Mouse (Mus musculus): ENCODE measurements around the gene Prkab1. TPM values are rescaled to one million over a fixed set of nuclear protein-coding genes. Genes with fewer than 3 reads are reported as not detected.

Gene Prkab1
- total and polyA plus RNA-seq, 2 experiments from 2014 or later = 47.2 to 55.6 TPM

DNA sequence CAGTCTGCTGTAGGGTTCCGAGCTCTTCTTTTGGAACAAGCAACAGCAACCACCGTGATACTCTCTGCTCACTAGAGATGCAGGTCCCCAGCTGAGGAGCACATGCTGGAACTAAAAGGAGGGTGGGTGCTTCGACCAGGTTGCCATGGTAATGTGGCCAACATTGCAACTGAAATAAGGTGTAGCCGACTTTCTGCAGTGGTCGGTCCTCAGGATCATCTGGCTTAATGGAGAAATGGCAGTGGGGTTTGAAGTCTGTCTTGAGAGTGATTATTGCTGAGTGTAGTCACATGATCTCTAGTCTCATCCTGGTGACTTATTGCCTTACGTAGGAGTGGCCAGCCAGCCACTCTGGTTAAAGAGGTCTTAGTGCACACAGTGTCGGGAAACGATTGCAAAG, 10.5 kb downstream of the Prkab1 start:
- 82% methylated on average over 8 of the region's 8 CpGs for WGBS
- Histone ChIP-seq H3K4me3 (ENCODE audit: low read depth, low read length) (no peak overlapping the region), H3K36me3 (ENCODE audit: insufficient read depth) (peaks cover 63% of the 10 kb centered on the region), H3K27me3 (ENCODE audit: insufficient read depth, low read length) (no peaks in the 10 kb centered on the region), H3K4me1 (ENCODE audit: insufficient read depth) (no peaks in the 10 kb centered on the region), H3K9ac (no peak overlapping the region), H3K27ac (ENCODE audit: low read depth, low read length) (no peak overlapping the region), H3K4me2 (ENCODE audit: low read depth) (no peak overlapping the region), H3K9me3 (ENCODE audit: low read length) (no peaks in the 10 kb centered on the region)
- ATAC-seq (no peak), DNase-seq (no peak)
- TF ChIP-seq CTCF (IDR thresholded peaks at IDR 0.05; ENCODE audit: low read depth) = no peak

DNA sequence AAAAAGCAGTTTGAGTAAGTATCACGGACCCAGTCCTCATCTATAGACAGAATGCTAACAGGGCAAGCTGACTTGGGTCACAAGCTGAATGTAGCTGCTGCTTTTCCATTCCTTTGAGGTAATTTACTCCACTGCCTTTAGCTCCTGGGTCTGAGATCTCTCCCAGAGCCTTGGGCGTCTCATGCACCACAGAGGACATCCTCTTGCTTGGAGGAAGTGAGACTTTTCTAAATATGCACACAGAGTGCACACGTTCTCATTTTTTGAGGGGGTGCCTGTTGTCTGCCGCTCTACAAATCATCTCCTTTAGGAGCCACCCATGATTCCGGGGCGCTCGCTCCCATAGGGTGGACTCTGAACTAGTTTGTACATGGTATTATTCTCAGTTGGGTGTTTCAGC, 11.8 kb downstream of the Prkab1 start:
- H3K4me2 ChIP-seq (ENCODE audit: low read depth) = no peak overlapping the region

DNA sequence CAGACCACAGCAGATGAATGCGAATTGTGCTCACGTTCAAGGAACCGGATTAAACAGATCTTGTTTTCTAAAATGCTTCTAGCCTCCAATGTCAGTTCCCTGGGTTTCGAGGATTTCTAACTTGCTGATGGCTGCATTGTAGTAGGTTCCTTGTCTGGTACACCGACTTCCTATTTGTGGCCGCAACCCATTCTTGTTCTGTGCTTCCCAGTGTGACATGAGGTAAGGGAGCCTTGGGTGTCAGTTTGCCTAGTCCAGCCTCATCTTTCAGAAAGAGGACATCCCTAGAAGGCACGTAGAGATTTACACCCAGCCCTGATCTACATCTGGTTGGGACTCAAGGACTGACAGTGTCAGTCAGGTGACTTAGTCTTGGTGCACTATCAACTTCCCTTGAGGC, 12.6 kb downstream of the Prkab1 start:
- TF ChIP-seq CTCF (IDR thresholded peaks at IDR 0.05; ENCODE audit: low read depth) = no peak
- no peaks in the 10 kb centered on the region for H3K4me1 ChIP-seq (ENCODE audit: insufficient read depth)
- H3K9me3 ChIP-seq (ENCODE audit: low read length) = no peaks in the 10 kb centered on the region
- H3K4me3 ChIP-seq (ENCODE audit: low read depth, low read length) = no peak overlapping the region
- DNase-seq (no peak), ATAC-seq (no peak)
- H3K9ac ChIP-seq = no peak overlapping the region
- no peaks in the 10 kb centered on the region for H3K27me3 ChIP-seq (ENCODE audit: insufficient read depth, low read length)
- H3K36me3 ChIP-seq (ENCODE audit: insufficient read depth) = peaks cover 42% of the 10 kb centered on the region
- WGBS = 94% methylated on average over 7 of the region's 7 CpGs
- H3K4me2 ChIP-seq (ENCODE audit: low read depth) = no peak overlapping the region
- H3K27ac ChIP-seq (ENCODE audit: low read depth, low read length) = no peak overlapping the region

More for the DNA sequence above, 11.8 kb downstream of the Prkab1 start:
- H3K36me3 ChIP-seq (ENCODE audit: insufficient read depth) = peaks cover 50% of the 10 kb centered on the region
- H3K4me3 ChIP-seq (ENCODE audit: low read depth, low read length) = no peak overlapping the region
- H3K9ac ChIP-seq = no peak overlapping the region
- no peaks in the 10 kb centered on the region for H3K9me3 ChIP-seq (ENCODE audit: low read length)
- TF ChIP-seq CTCF (IDR thresholded peaks at IDR 0.05; ENCODE audit: low read depth) = no peak
- H3K27ac ChIP-seq (ENCODE audit: low read depth, low read length) = no peak overlapping the region
- no peak for ATAC-seq
- DNase-seq = no peak
- no peaks in the 10 kb centered on the region for H3K27me3 ChIP-seq (ENCODE audit: insufficient read depth, low read length)
- no peaks in the 10 kb centered on the region for H3K4me1 ChIP-seq (ENCODE audit: insufficient read depth)
- WGBS = 94% methylated on average over 7 of the region's 7 CpGs

DNA sequence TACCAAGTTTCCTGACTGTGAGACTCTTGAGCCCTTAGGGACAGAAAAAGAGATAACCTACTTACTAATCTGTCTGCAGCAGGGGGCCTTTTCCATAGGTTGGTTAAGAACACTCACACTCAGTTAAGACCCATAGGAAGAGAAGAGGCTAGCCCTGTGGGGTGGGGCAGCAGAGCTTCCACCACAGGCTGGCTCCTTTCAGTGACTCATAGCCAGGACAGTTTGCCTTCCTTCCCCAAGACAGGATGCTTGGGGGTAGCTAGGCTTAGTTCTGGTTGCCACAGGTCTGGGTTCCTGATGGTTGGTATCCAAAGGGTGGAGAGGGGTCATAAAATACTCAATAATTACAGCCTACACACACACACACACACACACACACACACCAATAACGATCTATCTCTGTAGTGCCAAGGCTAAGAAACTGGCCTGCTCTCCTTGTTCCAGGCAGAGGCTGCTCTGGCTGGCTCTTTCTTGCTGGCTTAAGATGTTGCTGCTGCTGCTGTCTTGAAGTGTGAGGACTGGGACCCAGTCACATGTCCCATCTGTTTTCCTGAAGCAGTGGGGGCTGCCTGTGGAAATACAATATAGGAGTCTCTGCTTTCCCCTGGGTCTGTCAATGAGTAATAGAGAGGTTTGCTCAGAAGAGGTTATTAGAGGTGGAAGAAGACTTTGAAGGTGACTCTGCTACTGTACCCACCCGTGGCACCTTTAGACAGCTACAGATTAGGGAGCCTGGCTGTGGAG, 14.3 kb downstream of the Prkab1 start:
- no peaks in the 10 kb centered on the region for H3K4me1 ChIP-seq (ENCODE audit: insufficient read depth)
- no peak for TF ChIP-seq CTCF (IDR thresholded peaks at IDR 0.05; ENCODE audit: low read depth)
- DNase-seq (no peak), ATAC-seq (no peak)
- H3K27ac ChIP-seq (ENCODE audit: low read depth, low read length) = no peak overlapping the region
- no peaks in the 10 kb centered on the region for H3K9me3 ChIP-seq (ENCODE audit: low read length)
- no peaks in the 10 kb centered on the region for H3K27me3 ChIP-seq (ENCODE audit: insufficient read depth, low read length)
- no peak overlapping the region for H3K4me2 ChIP-seq (ENCODE audit: low read depth)
- WGBS = 77% methylated on average over 2 of the region's 2 CpGs
- H3K36me3 ChIP-seq (ENCODE audit: insufficient read depth) = peaks cover 26% of the 10 kb centered on the region
- H3K9ac ChIP-seq = no peak overlapping the region
- no peak overlapping the region for H3K4me3 ChIP-seq (ENCODE audit: low read depth, low read length)

DNA sequence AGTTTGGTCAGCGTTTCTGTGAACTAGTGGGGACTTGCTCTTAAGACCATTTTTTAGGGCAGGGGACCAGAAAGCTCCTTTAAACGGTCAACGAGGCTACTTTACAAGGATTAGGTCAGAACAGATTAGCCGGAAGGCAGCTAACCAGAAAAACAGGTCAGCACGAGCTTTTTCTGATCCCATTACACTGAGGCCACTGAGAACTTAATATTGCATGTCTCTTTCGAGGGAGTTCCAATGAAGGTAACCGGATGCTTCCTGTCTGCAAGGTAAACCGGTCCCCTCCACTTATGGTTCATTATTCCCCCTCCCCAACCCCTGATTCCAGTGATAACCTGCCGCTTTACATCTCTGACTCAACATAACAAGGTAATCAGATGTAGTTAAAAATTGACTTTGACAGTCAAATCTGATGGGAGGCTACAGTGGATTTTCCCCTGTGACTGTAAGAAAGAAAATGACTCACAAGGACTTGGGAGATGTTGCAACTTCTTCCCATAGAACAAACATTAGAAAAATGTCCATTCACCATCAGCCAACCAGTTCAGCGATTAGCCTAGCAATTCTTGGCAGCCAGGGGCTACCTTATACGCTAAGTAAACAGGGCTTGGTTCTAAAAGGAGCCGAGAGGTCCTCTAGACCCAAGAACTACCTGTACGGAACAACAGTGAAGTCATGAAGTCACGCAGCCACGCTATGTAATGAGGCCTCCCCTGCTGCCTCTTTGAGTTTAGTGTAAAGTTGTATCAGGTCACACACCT, 15.0 kb downstream of the Prkab1 start:
- Histone ChIP-seq H3K9me3 (ENCODE audit: low read length) (no peaks in the 10 kb centered on the region), H3K27me3 (ENCODE audit: insufficient read depth, low read length) (no peaks in the 10 kb centered on the region), H3K27ac (ENCODE audit: low read depth, low read length) (no peak overlapping the region), H3K9ac (no peak overlapping the region), H3K36me3 (ENCODE audit: insufficient read depth) (peaks cover 18% of the 10 kb centered on the region), H3K4me1 (ENCODE audit: insufficient read depth) (no peaks in the 10 kb centered on the region), H3K4me2 (ENCODE audit: low read depth) (no peak overlapping the region), H3K4me3 (ENCODE audit: low read depth, low read length) (no peak overlapping the region)
- WGBS = 74% methylated on average over 15 of the region's 15 CpGs
- DNase-seq (no peak), ATAC-seq (no peak)
- no peak for TF ChIP-seq CTCF (IDR thresholded peaks at IDR 0.05; ENCODE audit: low read depth)

DNA sequence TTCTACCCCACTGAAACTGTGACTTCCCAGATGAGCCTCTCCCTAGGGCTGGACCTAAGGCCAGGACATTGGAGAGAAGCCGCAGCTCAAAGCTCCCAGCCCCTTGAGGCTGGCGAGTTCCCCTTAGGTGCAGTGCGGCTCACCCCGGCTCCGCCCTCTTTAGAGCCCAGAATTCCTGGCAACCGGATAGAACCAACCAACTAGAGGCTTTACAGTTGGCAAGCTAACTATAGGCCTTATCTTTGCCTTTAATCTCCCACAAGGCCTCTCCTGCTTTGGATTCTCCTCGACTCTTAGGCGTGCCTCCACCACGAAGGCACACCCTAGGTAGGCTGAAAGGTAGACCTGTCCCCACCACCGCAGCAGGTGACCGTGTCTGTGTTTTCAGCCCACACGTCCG, 16.6 kb downstream of the Prkab1 start:
- Histone ChIP-seq H3K4me2 (ENCODE audit: low read depth) (no peak overlapping the region), H3K4me1 (ENCODE audit: insufficient read depth) (no peaks in the 10 kb centered on the region), H3K9ac (no peak overlapping the region), H3K27ac (ENCODE audit: low read depth, low read length) (no peak overlapping the region), H3K27me3 (ENCODE audit: insufficient read depth, low read length) (no peaks in the 10 kb centered on the region), H3K36me3 (ENCODE audit: insufficient read depth) (peaks cover 3% of the 10 kb centered on the region; the same call in 1 of the 2 replicates), H3K4me3 (ENCODE audit: low read depth, low read length) (no peak overlapping the region), H3K9me3 (ENCODE audit: low read length) (no peaks in the 10 kb centered on the region)
- WGBS = 91% methylated on average over 13 of the region's 13 CpGs
- ATAC-seq (no peak), DNase-seq (no peak)
- TF ChIP-seq CTCF (IDR thresholded peaks at IDR 0.05; ENCODE audit: low read depth) = no peak
